Mouse (Mus musculus): Measurements from ENCODE around the gene Prima1.

The Prima1 gene

DNA sequence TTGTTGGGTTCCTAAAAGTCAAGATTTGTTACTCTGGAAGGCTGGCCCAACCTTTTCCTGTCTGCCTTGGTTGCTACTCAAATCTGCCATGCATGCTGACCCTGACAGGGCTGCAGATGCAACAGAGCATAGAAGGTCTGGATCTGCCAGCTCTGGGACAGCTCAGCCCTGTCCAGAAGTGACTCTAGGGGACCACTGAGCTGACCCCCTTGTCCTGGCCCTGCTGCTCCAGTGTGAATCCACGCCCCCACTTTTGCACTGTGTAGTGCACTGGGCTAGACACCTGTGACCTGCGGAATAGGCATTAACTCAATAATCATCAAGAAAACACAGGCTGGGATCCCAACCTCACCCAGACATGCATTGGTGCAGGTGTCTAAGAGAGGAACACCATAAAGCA is 27.2 kb downstream of the Prima1 start:
- no peak overlapping the region for H3K4me3 ChIP-seq (replicated peaks; ENCODE audit: low read length)
- H3K36me3 ChIP-seq (ENCODE audit: insufficient read depth, low read length) = no peaks in the 10 kb centered on the region
- no peaks in the 10 kb centered on the region; the same call in 1 of the 2 replicates for H3K27me3 ChIP-seq (ENCODE audit: insufficient read depth, low read length)
- no peaks in the 10 kb centered on the region for H3K4me1 ChIP-seq (replicated peaks; ENCODE audit: low read depth, low read length)
- TF ChIP-seq NANOG (IDR thresholded peaks at IDR 0.05; ENCODE audit: borderline replicate concordance, low read length) (no peak), POU5F1 (IDR thresholded peaks at IDR 0.05; ENCODE audit: borderline replicate concordance, low read length) (no peak), CTCF (conservative IDR thresholded peaks at IDR 0.05; ENCODE audit: low read length) (no peak)
- no peaks in the 10 kb centered on the region for H3K9me3 ChIP-seq (ENCODE audit: low read length)

DNA sequence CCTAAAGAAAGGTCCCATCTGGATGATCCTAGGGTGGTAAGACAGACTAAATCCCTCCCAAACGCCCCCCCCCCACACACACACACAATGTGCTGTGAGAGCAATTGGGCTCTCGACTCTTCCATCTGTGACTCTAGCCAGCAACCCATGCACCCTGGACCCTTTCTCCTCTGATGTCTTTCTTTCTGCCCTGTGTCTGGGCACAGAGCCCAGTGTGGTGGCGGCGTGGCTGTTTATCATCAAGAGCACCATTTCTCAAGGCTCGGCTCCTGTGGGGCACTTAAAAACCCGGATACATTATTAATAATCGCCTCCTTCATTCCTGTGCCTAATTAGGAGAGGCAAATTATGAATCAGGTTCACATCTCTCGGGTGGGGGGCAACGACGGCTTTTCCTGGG is 27.7 kb downstream of the Prima1 start:
- H3K27me3 ChIP-seq (ENCODE audit: insufficient read depth, low read length) = no peaks in the 10 kb centered on the region; the same call in 1 of the 2 replicates
- H3K4me1 ChIP-seq (replicated peaks; ENCODE audit: low read depth, low read length) = no peaks in the 10 kb centered on the region
- no peak overlapping the region for H3K4me3 ChIP-seq (replicated peaks; ENCODE audit: low read length)
- no peaks in the 10 kb centered on the region for H3K36me3 ChIP-seq (ENCODE audit: insufficient read depth, low read length)
- TF ChIP-seq CTCF (conservative IDR thresholded peaks at IDR 0.05; ENCODE audit: low read length) (no peak), POU5F1 (IDR thresholded peaks at IDR 0.05; ENCODE audit: borderline replicate concordance, low read length) (no peak), NANOG (IDR thresholded peaks at IDR 0.05; ENCODE audit: borderline replicate concordance, low read length) (no peak)
- H3K9me3 ChIP-seq (ENCODE audit: low read length) = no peaks in the 10 kb centered on the region

DNA sequence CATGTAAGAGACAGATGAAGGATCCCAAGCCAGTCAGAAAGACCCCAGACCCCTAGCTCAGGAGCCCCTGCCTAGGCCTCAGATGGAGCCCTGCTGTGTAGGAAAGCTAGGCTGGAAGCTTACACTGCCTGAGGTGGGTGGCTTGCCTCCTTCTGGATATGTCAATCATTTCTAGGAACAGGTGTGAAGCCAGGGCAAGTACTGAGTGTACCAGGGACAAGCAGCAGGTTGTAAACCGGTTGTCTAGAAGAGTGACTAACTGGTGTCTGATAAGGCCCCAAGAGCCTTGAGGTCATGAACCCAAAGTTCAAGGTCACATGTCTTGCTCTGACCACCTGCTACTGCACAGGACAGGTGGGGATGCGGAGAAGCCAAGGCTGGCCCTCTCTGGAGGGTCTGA is 28.4 kb downstream of the Prima1 start:
- Histone ChIP-seq H3K9me3 (ENCODE audit: low read length) (no peaks in the 10 kb centered on the region), H3K36me3 (ENCODE audit: insufficient read depth, low read length) (no peaks in the 10 kb centered on the region), H3K27me3 (ENCODE audit: insufficient read depth, low read length) (no peaks in the 10 kb centered on the region; the same call in 1 of the 2 replicates), H3K4me1 (replicated peaks; ENCODE audit: low read depth, low read length) (no peaks in the 10 kb centered on the region), H3K4me3 (replicated peaks; ENCODE audit: low read length) (no peak overlapping the region)
- no peak for TF ChIP-seq POU5F1 (IDR thresholded peaks at IDR 0.05; ENCODE audit: borderline replicate concordance, low read length)
- TF ChIP-seq NANOG (IDR thresholded peaks at IDR 0.05; ENCODE audit: borderline replicate concordance, low read length) = no peak
- no peak for TF ChIP-seq CTCF (conservative IDR thresholded peaks at IDR 0.05; ENCODE audit: low read length)

DNA sequence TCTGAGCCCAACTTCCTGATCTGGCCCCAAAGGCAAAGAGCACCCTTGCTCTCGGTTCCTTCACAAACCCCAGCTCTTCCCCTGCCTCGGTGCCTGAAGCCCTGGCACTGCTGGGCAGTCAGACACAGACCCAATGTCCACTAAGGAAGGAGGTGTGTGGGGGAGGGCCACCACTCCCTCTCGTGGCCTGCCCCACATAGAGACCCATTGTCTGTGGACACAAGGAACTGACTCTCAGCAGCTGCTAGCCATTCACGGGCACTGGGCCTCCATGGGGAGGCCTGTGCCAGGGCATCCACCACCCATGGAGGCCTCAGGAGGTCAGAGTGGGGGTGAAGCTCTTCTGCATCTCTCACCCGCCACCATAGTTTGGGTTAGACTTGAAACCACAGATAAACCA is 30.9 kb downstream of the Prima1 start:
- TF ChIP-seq NANOG (IDR thresholded peaks at IDR 0.05; ENCODE audit: borderline replicate concordance, low read length) = no peak
- no peak for TF ChIP-seq CTCF (conservative IDR thresholded peaks at IDR 0.05; ENCODE audit: low read length)
- no peak for TF ChIP-seq POU5F1 (IDR thresholded peaks at IDR 0.05; ENCODE audit: borderline replicate concordance, low read length)
- Histone ChIP-seq H3K27me3 (ENCODE audit: insufficient read depth, low read length) (no peaks in the 10 kb centered on the region; the same call in 1 of the 2 replicates), H3K9me3 (ENCODE audit: low read length) (no peaks in the 10 kb centered on the region), H3K36me3 (ENCODE audit: insufficient read depth, low read length) (no peaks in the 10 kb centered on the region), H3K4me3 (replicated peaks; ENCODE audit: low read length) (no peak overlapping the region), H3K4me1 (replicated peaks; ENCODE audit: low read depth, low read length) (no peaks in the 10 kb centered on the region)

DNA sequence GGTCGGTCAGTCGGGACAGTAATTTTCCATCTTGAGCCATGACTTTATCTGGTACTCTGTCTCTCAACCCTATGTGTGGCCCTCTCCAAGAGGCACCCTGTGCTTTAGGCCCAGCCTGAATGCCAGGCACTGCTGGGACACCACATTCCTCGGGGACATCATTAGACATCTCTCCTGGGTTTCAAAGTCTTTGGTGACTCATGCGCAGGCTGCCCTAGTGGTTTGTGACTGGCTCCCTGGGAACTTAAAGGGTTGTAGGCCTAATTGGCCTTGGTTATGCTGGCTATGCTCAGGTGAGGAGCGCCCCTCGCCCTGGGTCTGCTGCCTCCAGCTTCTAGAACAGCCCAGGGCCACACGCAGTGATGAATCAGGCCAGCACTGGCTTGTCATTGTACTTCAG is 32.4 kb downstream of the Prima1 start:
- TF ChIP-seq NANOG (IDR thresholded peaks at IDR 0.05; ENCODE audit: borderline replicate concordance, low read length) (no peak), CTCF (conservative IDR thresholded peaks at IDR 0.05; ENCODE audit: low read length) (no peak), POU5F1 (IDR thresholded peaks at IDR 0.05; ENCODE audit: borderline replicate concordance, low read length) (no peak)
- no peaks in the 10 kb centered on the region; the same call in 1 of the 2 replicates for H3K27me3 ChIP-seq (ENCODE audit: insufficient read depth, low read length)
- H3K36me3 ChIP-seq (ENCODE audit: insufficient read depth, low read length) = no peaks in the 10 kb centered on the region
- no peaks in the 10 kb centered on the region for H3K9me3 ChIP-seq (ENCODE audit: low read length)
- H3K4me3 ChIP-seq (replicated peaks; ENCODE audit: low read length) = no peak overlapping the region
- no peaks in the 10 kb centered on the region for H3K4me1 ChIP-seq (replicated peaks; ENCODE audit: low read depth, low read length)

DNA sequence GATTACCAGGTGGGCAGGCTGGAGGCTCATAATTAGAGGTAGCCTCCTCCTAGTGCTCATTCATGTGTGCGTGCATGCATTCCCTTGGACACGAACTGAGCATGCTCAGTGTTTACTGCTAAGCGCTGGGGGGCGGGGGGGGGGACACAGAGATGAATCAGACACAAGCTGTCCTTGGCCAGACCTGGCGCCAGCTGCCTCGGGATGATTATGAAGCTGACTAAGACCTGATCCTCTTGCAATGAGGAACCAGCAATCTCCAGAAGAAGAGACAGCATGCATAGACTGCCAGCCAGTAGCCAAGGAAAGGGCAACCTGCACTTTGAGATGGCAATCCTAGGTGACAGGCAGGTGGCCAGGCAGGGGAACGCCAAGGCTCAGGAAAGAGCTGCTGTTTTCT is 36.4 kb downstream of the Prima1 start:
- no peak for TF ChIP-seq CTCF (conservative IDR thresholded peaks at IDR 0.05; ENCODE audit: low read length)
- H3K9me3 ChIP-seq (ENCODE audit: low read length) = no peaks in the 10 kb centered on the region
- H3K4me3 ChIP-seq (replicated peaks; ENCODE audit: low read length) = no peak overlapping the region

DNA sequence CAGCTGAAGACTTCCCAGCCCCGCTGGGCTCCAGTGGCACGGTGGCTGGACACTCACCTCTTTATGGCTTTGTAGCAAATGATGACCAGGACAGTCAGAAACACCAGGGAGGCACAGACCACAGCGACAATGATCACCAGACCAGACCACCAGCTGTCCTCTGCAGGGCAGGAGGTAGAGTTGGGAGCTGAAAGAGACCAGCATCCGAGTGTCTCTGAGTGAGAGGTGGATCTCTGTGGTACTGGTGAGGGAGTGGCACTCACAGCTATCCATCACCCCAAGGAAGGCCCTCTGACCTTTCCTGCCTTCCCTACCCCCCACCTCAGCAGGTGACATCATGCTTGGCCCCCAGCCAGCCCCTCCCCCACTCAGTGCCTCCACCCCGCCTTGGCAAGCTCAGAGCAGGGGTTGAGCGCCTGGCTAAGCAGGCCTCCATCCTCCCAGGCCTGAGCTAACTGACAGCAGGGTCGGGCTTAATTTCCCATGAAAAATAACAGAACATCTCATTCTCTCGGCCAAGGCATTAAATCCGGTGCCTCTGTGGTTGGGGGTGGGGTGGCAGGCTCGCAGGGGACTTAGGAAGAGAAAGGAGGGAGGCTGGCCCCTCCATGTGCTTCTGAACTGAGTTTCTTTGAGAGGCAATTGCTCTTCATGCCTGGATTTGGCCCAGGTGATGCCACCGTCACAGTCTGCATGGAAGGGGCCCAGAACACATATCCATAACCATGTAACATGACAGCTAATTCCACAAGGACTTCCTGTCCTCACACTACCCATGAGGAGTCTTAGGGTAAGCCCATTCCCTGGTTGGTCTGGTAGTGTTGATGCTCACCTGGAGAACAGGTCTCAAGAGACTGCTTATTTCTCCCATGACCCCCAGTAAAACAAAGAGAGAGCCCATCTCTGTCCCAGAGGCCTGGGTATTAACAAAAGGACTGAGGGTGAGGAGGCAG is 39.1 kb downstream of the Prima1 start:
- TF ChIP-seq CTCF (conservative IDR thresholded peaks at IDR 0.05; ENCODE audit: low read length) (no peak), NANOG (IDR thresholded peaks at IDR 0.05; ENCODE audit: borderline replicate concordance, low read length) (no peak), POU5F1 (IDR thresholded peaks at IDR 0.05; ENCODE audit: borderline replicate concordance, low read length) (no peak)
- Histone ChIP-seq H3K4me3 (replicated peaks; ENCODE audit: low read length) (no peak overlapping the region), H3K27me3 (ENCODE audit: insufficient read depth, low read length) (no peaks in the 10 kb centered on the region), H3K36me3 (ENCODE audit: insufficient read depth, low read length) (no peaks in the 10 kb centered on the region), H3K4me1 (replicated peaks; ENCODE audit: low read depth, low read length) (no peaks in the 10 kb centered on the region), H3K9me3 (ENCODE audit: low read length) (no peaks in the 10 kb centered on the region)

More for the DNA sequence above, 36.4 kb downstream of the Prima1 start:
- Histone ChIP-seq H3K4me1 (replicated peaks; ENCODE audit: low read depth, low read length) (no peaks in the 10 kb centered on the region), H3K36me3 (ENCODE audit: insufficient read depth, low read length) (no peaks in the 10 kb centered on the region), H3K27me3 (ENCODE audit: insufficient read depth, low read length) (no peaks in the 10 kb centered on the region)

DNA sequence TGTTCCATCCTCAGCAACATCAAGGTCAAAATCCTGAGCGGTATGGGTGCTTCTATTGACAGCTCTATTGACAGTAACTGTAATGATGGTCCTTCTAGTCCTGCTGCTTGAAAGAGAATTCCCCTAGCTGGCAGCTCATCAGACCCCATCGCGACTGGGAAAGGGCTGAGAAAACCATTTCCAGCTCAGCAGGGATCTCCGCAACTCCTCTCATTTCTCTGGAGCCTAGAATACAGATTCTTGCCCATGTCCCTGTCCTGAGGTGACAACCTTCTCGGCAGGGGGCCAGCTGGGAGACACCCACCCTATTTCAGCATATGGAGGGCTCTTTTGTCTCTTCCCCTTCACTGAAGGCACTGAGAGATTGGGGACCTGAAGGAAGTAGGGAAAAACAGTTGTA is 49.0 kb downstream of the Prima1 start:
- no peak overlapping the region for H3K4me3 ChIP-seq (replicated peaks; ENCODE audit: low read length)
- TF ChIP-seq CTCF (conservative IDR thresholded peaks at IDR 0.05; ENCODE audit: low read length) (no peak), POU5F1 (IDR thresholded peaks at IDR 0.05; ENCODE audit: borderline replicate concordance, low read length) (no peak)
- H3K4me1 ChIP-seq (replicated peaks; ENCODE audit: low read depth, low read length) = no peaks in the 10 kb centered on the region

More for the DNA sequence above, 49.0 kb downstream of the Prima1 start:
- H3K27me3 ChIP-seq (ENCODE audit: insufficient read depth, low read length) = 0 out of 2 replicates have a peak, but pooled peaks cover 10% of the 10 kb centered on the region
- H3K9me3 ChIP-seq (ENCODE audit: low read length) = peaks cover 19% of the 10 kb centered on the region
- H3K36me3 ChIP-seq (ENCODE audit: insufficient read depth, low read length) = no peaks in the 10 kb centered on the region
